Mouse (Mus musculus) G1E (cell line): ENCODE measurements around the gene Tmem35b.

ENCODE experiments used
- CTCF ChIP-seq: IDR thresholded peaks from 2 replicates; pipeline ENCODE4 v1.5.1; 2012; ENCODE audit warnings: low read depth, low read length, inconsistent platforms, mixed read lengths
- POLR2AphosphoS5 ChIP-seq: IDR thresholded peaks from 2 replicates; pipeline ENCODE4 v1.6.1; 2012; ENCODE audit warnings: low read depth, low read length, inconsistent platforms; ENCODE audit not compliant: insufficient replicate concordance
- TAL1 ChIP-seq: conservative IDR thresholded peaks from 2 replicates; pipeline ENCODE4 v1.6.1; 2012; ENCODE audit warnings: low read depth, low read length, inconsistent platforms, mixed read lengths

- no peak for TF ChIP-seq CTCF
- TF ChIP-seq POLR2AphosphoS5, result no peak
- TF ChIP-seq TAL1, result no peak
Observed at GRCm38 (mm10) chr4:127134687-127135086, 11.2 kb downstream of the Tmem35b start.
